Mouse (Mus musculus): ENCODE data around the gene Id2. TPM values are rescaled to one million over a fixed set of nuclear protein-coding genes. Genes with fewer than 3 reads are reported as not detected.

The Id2 gene
- total RNA-seq, 2 experiments from 2014 or later: 18.8 to 23.9 TPM

- DNase-seq (ENCODE audit: low spot score in 2 of 2): peak; percentile 73 to 85
These were observed 4.8 kb downstream of the Id2 start for GRCm38 (mm10) chr12:25092027-25092704.

- no peak for DNase-seq (ENCODE audit: low spot score in 2 of 2)
These were observed 7.5 kb downstream of the Id2 start for GRCm38 (mm10) chr12:25089433-25089832.

- DNase-seq (ENCODE audit: low spot score in 2 of 2): no peak
These were observed 10.0 kb downstream of the Id2 start for GRCm38 (mm10) chr12:25086966-25087365.

GRCm38 (mm10) chr12:25083260-25084178 is 13.4 kb downstream of the Id2 start:
- no peak for DNase-seq (ENCODE audit: low spot score in 2 of 2)

GRCm38 (mm10) chr12:25074344-25074743 is 22.6 kb downstream of the Id2 start:
- no peak for DNase-seq (ENCODE audit: low spot score in 2 of 2)

- DNase-seq (ENCODE audit: low spot score in 2 of 2): no peak
These were observed 23.6 kb downstream of the Id2 start for GRCm38 (mm10) chr12:25073374-25073773.

GRCm38 (mm10) chr12:25062264-25062663 is 34.7 kb downstream of the Id2 start:
- no peak for DNase-seq (ENCODE audit: low spot score in 2 of 2)

DNA sequence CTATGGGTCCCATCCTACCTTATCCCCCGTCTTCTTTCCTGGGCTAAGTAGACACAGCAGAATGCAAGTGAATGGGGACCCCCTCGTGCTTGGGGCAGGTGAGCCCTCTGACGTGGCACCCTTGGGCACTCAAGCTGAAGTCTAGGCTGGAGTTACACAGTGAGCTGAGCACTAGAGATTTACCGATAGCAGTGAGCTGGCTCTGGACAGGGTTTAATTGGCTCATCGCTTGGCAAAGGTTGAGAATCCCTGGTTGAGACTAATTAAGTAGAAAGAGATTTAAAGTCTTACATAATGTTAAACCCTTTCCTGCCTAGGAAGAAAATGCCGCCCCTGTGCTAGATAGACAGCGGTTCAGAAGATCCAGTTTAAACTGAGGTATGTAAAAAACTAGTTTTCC is 36.0 kb downstream of the Id2 start:
- no peak for DNase-seq (ENCODE audit: low spot score in 2 of 2)

GRCm38 (mm10) chr12:25059487-25060200 is 37.3 kb downstream of the Id2 start:
- DNase-seq (ENCODE audit: low spot score in 2 of 2): no peak

GRCm38 (mm10) chr12:25054963-25055362 is 42.0 kb downstream of the Id2 start:
- no peak for DNase-seq (ENCODE audit: low spot score in 2 of 2)

DNA sequence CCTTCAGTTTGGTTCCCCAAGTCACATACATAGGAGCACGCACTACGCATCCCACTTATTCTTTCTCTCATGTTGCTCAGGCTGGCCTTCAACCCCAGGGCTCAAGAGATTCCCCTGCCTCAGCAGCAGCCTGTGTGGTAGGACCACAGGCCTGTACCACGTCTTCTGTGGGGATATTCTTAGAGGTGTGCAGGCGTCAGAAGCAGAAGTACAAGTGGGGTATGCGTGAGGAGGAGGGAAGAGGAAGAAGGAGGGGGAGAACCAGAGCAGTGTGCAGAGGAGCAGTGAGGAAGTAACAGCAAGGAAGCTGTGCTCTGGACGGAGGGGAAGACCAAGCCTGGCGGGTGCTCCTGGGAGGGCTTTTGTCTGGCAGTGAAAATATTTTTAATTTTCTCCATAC is 42.4 kb downstream of the Id2 start:
- DNase-seq (ENCODE audit: low spot score in 2 of 2): no peak

DNA sequence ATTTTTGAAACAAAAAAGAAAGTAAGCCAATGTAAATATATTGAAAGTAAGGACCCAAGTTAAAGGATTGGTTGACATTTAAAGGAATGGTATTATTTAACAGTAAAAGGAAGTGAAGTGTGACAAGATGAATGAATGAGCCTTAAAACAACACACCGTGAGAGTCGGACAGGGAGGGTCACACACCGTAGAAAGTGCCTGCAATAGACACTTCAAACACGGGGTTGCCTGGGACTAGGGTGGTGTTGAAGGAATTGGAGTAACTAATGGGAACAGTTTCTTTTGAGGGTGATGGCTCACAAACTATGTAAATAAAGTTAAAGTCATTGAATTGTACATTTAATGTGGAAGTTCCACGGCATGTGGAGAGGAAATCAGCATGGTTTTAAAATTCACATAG is 47.7 kb downstream of the Id2 start:
- DNase-seq (ENCODE audit: low spot score in 2 of 2): no peak

DNA sequence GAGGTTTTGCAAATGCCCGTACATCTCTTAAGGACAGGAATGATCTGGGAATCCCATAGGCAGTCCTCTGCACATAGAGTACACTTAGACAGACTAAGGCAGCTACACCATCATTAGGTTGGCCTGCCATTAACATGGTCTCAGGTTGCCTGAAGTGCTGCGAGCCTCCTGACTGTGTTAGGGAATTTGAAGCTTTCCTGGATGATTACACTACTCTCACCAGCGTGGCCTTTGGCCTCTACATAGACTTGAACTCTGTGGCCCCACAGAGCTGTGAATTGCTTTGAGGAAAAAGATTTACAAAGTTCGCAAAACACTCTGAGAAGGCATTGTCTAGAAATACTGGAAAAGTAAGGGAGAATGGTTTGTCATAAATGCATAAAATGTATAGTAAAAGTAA is 52.4 kb downstream of the Id2 start:
- DNase-seq (ENCODE audit: low spot score in 2 of 2): no peak

DNA sequence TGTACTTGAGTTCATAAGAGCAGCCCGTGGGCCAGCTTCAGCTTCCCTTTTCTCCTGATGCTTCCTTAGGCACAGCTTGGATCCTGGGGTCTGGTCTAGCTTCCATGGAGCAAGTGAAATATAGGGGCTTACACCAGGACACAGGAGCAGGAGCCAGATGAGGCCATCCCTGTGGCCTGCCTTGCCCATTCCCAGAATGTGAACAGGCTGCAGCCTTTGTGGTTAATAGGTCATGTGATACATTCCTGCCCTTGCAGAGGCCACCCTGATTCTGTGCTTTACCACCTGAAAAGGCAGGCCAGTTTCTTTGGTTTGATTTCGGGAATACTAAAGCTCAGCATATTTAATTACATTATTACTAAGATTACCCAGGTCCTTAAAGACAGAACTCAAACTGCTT is 52.9 kb downstream of the Id2 start:
- no peak for DNase-seq (ENCODE audit: low spot score in 2 of 2)

Other genes with a start within 250 kb of the Id2 start
- 10 to 100 TPM; 65.7 to 67.7 TPM for gene Kidins220, start 122.2 kb downstream of the Id2 start, total RNA-seq (2021)

Measured in gastrocnemius, postnatal 4 days (tissue).